Mouse (Mus musculus) spleen, adult 2 months (tissue): ENCODE results near the gene Gpc5. TPM values are rescaled to one million over a fixed set of nuclear protein-coding genes. Genes with fewer than 3 reads are reported as not detected.

ENCODE experiments used
- DNase-seq, 2 experiments: peaks; one replicate each; pipeline versions ENCODE4 v3.0.0 to v3.0.0-alpha.2; 2012 to 2021; ENCODE audit warnings: low spot score in 2 of 2, low read depth in 1 of 2
- H3K27ac ChIP-seq: fragments of 200-500 bp; 2 replicates; pipeline ENCODE4 v1.5.1; 2012; ENCODE audit warnings: low read length, inconsistent platforms; ENCODE audit not compliant: insufficient read depth
- H3K27me3 ChIP-seq: fragments of 200-500 bp; 2 replicates; pipeline ENCODE4 v1.6.1; 2012; ENCODE audit warnings: mild to moderate bottlenecking, moderate library complexity, low read length, inconsistent platforms; ENCODE audit not compliant: control insufficient read depth, insufficient read depth
- H3K36me3 ChIP-seq: fragments of 200-500 bp; 2 replicates; pipeline ENCODE4 v1.6.1; 2012; ENCODE audit warnings: mild to moderate bottlenecking, low read length, inconsistent platforms; ENCODE audit not compliant: control insufficient read depth, insufficient read depth
- H3K4me1 ChIP-seq: fragments of 200-500 bp; 2 replicates; pipeline ENCODE4 v1.6.1; 2011; ENCODE audit warnings: inconsistent platforms; ENCODE audit not compliant: control insufficient read depth, insufficient read depth, insufficient read length
- H3K4me3 ChIP-seq: fragments of 200-500 bp; 2 replicates; pipeline ENCODE4 v1.5.1; 2011; ENCODE audit warnings: mild to moderate bottlenecking, inconsistent platforms; ENCODE audit not compliant: insufficient read depth, insufficient read length; ENCODE audit errors: extremely low read depth
- CTCF ChIP-seq: fragments of 200-500 bp; IDR thresholded peaks from 2 replicates; pipeline ENCODE4 v1.5.1; 2011; ENCODE audit warnings: mild to moderate bottlenecking, inconsistent platforms; ENCODE audit not compliant: insufficient read depth, insufficient read length, insufficient replicate concordance; ENCODE audit errors: extremely low read depth
- POLR2A ChIP-seq: fragments of 200-500 bp; IDR thresholded peaks from 2 replicates; pipeline ENCODE4 v1.6.1; 2011; ENCODE audit warnings: low read depth, low read length, inconsistent platforms
- WGBS: fragments of 180-500 bp; shearing (Covaris S2); methylation state at CpG from one replicate; pipeline ENCODE4 v1.1.7; 2018; 5-methylcytosine and 5-hydroxymethylcytosine counted together
- polyA plus RNA-seq: library from polyadenylated mRNA; depleted of rRNA; stranded (reverse); fragments of >200 nt; gene quantifications from 2 replicates; pipeline ENCODE4 v1.2.3, GENCODE M21; 2012

The Gpc5 gene
- polyA plus RNA-seq, 1 experiment = not detected

DNA sequence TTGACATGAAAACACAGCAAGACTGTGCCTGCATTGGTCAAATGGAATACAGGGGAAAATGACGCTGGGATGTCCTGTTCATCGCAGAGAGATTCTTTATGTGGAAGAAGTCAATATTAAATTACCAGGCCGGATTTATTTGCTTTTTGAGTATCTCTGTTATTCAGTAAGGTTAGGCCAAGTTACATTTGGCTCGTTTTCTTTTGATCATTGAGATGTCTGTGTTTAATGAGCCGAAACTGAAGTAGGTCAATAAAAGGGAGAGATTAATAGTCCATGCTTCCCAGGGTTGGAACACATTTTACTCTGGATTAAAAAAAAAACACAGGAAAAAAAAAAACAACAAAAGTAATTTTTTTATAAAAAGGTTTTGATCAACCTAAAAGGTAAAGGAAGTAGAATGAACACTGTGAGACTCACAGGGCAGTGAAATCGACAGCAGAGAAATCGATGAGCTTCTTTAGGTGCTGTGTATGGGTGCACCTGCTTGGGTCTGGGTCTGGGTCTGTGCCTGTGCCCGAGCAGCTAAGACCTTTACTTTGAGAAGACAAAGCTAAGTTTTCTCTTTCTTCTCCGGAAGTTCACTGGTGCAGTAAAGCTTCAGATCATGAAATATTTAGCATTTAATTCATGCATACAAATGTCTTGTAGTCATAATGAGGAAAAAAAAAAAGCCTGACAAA is 8.7 kb downstream of the Gpc5 start:
- DNase-seq = no peak

DNA sequence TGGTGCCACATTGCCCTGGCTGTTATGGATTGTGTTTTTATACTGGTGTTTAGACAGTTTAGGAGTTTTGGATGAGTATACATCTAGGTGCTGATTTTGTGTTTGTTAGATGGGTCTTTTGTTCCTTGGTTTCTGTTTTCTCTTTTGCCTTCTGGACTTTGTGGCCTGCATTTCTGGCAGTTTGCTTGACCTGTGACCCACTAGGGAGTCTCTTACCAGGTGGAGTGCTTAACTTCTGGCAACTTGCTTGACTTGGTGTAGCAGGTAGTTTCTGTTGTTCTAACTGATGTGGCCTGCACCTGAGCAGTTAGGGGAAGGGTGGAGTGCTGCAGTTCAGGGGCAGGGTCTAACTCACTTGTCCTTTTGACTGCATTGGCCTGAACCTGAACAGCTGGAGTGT is 14.3 kb downstream of the Gpc5 start:
- TF ChIP-seq POLR2A (no peak), CTCF (no peak)
- DNase-seq = no peak

More for the DNA sequence above, 8.7 kb downstream of the Gpc5 start:
- H3K36me3 ChIP-seq = no peaks in the 10 kb centered on the region
- H3K4me3 ChIP-seq = no peak overlapping the region
- no peaks in the 10 kb centered on the region for H3K4me1 ChIP-seq
- no peaks in the 10 kb centered on the region for H3K27me3 ChIP-seq
- TF ChIP-seq POLR2A (no peak), CTCF (no peak)
- no peak overlapping the region for H3K27ac ChIP-seq
- WGBS = 90% methylated on average over 9 of the region's 9 CpGs

DNA sequence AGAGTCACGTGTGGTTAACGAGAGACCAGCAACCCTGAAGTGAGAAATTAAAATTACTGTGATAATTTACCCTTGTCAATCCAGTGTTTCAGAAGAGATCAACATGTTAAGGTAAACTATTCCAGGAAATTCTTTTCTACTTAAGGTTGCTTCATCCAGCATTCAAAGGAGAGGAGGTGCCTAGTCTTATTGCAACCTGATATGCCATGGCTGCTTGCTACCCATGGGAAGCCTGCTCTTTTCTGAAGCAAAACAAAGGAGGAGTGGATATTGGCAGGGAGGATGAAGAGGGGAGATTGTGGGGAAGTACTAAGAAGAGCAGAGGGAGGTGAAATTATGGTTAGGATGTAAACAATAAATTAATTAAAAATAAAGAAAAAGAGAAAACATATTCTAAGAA is 15.5 kb downstream of the Gpc5 start:
- 42% methylated on average over 2 of the region's 2 CpGs for WGBS
- TF ChIP-seq POLR2A (no peak), CTCF (no peak)

More for the DNA sequence above, 14.3 kb downstream of the Gpc5 start:
- Histone ChIP-seq H3K27ac (no peak overlapping the region), H3K4me1 (no peaks in the 10 kb centered on the region), H3K27me3 (no peaks in the 10 kb centered on the region), H3K4me3 (no peak overlapping the region), H3K36me3 (no peaks in the 10 kb centered on the region)

DNA sequence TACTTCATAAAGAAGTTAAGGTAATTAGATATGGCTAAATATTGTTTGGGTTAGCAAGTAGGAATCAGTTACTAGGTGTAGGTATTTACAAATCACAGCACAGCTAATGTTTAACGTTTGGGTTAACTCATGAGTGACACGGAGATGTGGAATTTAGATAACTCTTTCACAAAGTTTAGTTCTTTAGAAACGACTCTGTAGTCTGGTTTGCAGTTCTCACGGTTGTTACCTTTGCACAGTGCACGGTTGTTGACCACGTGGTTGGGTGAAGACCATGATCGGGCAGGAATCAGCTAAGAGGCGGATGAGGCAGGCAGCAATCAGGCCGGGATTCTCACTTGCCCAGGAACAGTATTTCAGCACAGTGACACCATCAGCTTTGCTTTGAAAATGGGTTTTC is 26.6 kb downstream of the Gpc5 start:
- Histone ChIP-seq H3K36me3 (no peaks in the 10 kb centered on the region), H3K27me3 (no peaks in the 10 kb centered on the region), H3K4me3 (no peak overlapping the region), H3K27ac (no peak overlapping the region), H3K4me1 (no peaks in the 10 kb centered on the region)
- DNase-seq = no peak
- TF ChIP-seq CTCF = no peak
- TF ChIP-seq POLR2A = no peak
- WGBS = 88% methylated on average over 9 of the region's 9 CpGs

More for the DNA sequence above, 15.5 kb downstream of the Gpc5 start:
- Histone ChIP-seq H3K4me3 (no peak overlapping the region), H3K36me3 (no peaks in the 10 kb centered on the region), H3K27me3 (no peaks in the 10 kb centered on the region), H3K27ac (no peak overlapping the region), H3K4me1 (no peaks in the 10 kb centered on the region)
- DNase-seq = no peak

DNA sequence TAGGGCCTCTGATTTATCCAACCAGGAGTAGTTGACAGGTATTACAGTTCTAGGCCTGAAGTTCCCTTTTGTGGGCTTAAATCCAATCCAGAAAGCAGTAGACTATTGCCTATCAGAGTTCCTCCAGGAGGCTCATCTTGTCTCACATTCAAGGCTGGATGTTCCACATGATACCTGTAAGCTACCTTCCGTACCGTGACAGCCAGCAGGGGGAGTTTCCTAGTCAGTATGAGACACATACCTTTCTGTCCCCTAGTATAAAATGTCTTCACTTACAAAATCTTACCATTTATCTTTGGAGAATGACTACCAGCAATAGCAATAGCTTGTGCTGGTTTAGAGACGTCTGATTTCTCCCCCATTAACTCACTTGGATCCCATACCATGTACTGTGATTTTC is 56.8 kb downstream of the Gpc5 start:
- WGBS = 91% methylated on average over 3 of the region's 3 CpGs
- Histone ChIP-seq H3K36me3 (no peaks in the 10 kb centered on the region), H3K27ac (no peak overlapping the region), H3K27me3 (no peaks in the 10 kb centered on the region), H3K4me3 (no peak overlapping the region), H3K4me1 (no peaks in the 10 kb centered on the region)
- TF ChIP-seq CTCF = no peak
- no peak for TF ChIP-seq POLR2A
- DNase-seq = no peak

DNA sequence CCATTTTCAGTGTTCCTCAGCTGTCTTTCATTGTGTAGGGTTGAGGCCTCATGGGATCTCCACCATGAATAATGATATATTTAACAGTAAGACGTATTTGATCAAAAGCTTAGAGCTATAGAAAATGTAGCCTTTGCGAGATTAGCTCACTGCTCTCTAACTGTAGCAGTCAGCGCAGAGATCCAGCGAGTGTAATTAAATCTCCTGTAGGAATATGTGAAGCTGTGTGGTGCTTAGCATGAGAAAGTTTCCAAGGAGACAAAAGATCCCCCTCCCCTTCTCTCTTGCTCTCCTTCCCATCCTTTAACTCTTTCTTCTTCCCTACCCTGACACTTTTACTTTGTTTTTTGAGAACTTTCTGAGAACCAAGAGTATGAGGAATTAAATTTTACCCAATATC is 64.6 kb downstream of the Gpc5 start:
- H3K27ac ChIP-seq = no peak overlapping the region

DNA sequence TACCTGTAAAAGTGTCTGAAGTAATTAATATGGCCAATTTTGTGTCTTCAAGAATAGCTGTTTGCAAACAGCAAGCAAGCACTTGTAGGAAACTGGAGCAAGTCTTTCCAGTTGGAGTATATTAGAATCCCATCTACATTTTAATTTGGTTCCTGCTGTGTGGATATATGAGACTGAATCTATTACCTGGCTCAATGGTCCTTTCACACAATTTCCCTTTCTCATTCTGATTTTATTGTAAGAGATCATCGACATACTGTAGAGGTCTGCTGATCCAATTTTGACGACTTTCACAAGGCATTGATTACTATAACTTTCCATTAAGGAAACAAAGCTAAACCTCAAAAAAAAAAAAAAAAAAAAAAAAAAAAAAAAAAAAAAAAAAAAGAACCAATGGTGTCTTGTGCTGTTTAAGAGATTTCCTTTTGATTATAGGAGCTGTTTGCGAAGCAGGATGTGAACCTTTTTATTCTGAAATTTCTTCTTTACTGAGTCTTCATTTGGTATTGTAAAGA is 85.4 kb downstream of the Gpc5 start:
- Histone ChIP-seq H3K4me1 (no peaks in the 10 kb centered on the region), H3K4me3 (no peak overlapping the region), H3K27ac (no peak overlapping the region), H3K36me3 (no peaks in the 10 kb centered on the region), H3K27me3 (no peaks in the 10 kb centered on the region)
- 66% methylated on average over 3 of the region's 3 CpGs for WGBS
- TF ChIP-seq CTCF (no peak), POLR2A (no peak)
- no peak for DNase-seq

More for the DNA sequence above, 64.6 kb downstream of the Gpc5 start:
- DNase-seq = no peak
- TF ChIP-seq CTCF (no peak), POLR2A (no peak)
- no peaks in the 10 kb centered on the region for H3K4me1 ChIP-seq
- 90% methylated on average over 4 of the region's 4 CpGs for WGBS
- H3K36me3 ChIP-seq = no peaks in the 10 kb centered on the region
- no peak overlapping the region for H3K4me3 ChIP-seq
- H3K27me3 ChIP-seq = no peaks in the 10 kb centered on the region
